Mouse (Mus musculus) embryonic facial prominence, embryonic 11.5 days (tissue): ENCODE measurements around the gene Tmem164. TPM values are rescaled to one million over a fixed set of nuclear protein-coding genes. Genes with fewer than 3 reads are reported as not detected.

Experiments
- ATAC-seq: fragments of 200-750 bp; cut with Nextera tagmentation; replicated peaks from 2 replicates; pipeline ENCODE4 v1.8.0; 2017; ENCODE audit warnings: low read depth; ENCODE audit not compliant: insufficient number of reproducible peaks, low FRiP score, low TSS enrichment
- DNase-seq: peaks from one replicate; pipeline ENCODE4 v3.0.0-alpha.2; 2015; ENCODE audit warnings: low spot score
- H3K27ac ChIP-seq: fragments of 300-500 bp; sonication (generic); replicated peaks from 2 replicates; pipeline ENCODE4 v1.5.1; 2014; ENCODE audit warnings: mild to moderate bottlenecking, low read depth, low read length, control low read depth
- H3K27me3 ChIP-seq: fragments of 300-500 bp; sonication (generic); 2 replicates; pipeline ENCODE4 v1.6.1; 2014; ENCODE audit warnings: mild to moderate bottlenecking, low read length, moderate library complexity, mixed read lengths; ENCODE audit not compliant: control insufficient read depth, insufficient read depth
- H3K36me3 ChIP-seq: fragments of 300-500 bp; sonication (generic); replicated peaks from 2 replicates; pipeline ENCODE4 v1.6.1; 2014; ENCODE audit warnings: low read depth, mild to moderate bottlenecking, low read length, moderate library complexity, mixed read lengths; ENCODE audit not compliant: control insufficient read depth, insufficient read depth
- H3K4me1 ChIP-seq: fragments of 300-500 bp; sonication (generic); 2 replicates; pipeline ENCODE4 v1.6.1; 2014; ENCODE audit warnings: low read length, mixed read lengths; ENCODE audit not compliant: control insufficient read depth, insufficient read depth
- H3K4me2 ChIP-seq: fragments of 300-500 bp; sonication (generic); 2 replicates; pipeline ENCODE4 v1.6.1; 2014; ENCODE audit warnings: low read depth, mild to moderate bottlenecking, control low read depth, low read length, moderate library complexity
- H3K4me3 ChIP-seq: fragments of 300-500 bp; sonication (generic); 2 replicates; pipeline ENCODE4 v1.5.1; 2014; ENCODE audit warnings: low read depth, low read length, control low read depth
- H3K9ac ChIP-seq: fragments of 300-500 bp; sonication (generic); replicated peaks from 2 replicates; pipeline ENCODE4 v1.6.1; 2014; ENCODE audit warnings: mild to moderate bottlenecking, control low read depth, low read length
- H3K9me3 ChIP-seq: fragments of 300-500 bp; sonication (generic); replicated peaks from 2 replicates; pipeline ENCODE4 v1.6.1; 2016; ENCODE audit warnings: mild to moderate bottlenecking, low read length, inconsistent platforms, mixed read lengths; ENCODE audit not compliant: control insufficient read depth
- WGBS: fragments of 180-500 bp; shearing (Covaris S2); extraction: QIAGEN DNeasy Blood & Tissue Kit; methylation state at CpG from one replicate; pipeline ENCODE4 v1.1.7; 2014; 5-methylcytosine and 5-hydroxymethylcytosine counted together
- polyA plus RNA-seq: library from polyadenylated mRNA; unstranded; fragments of >200 nt; fragmentation: Nextera tagmentation; extraction: Ambion mirVana; gene quantifications from 2 replicates; pipeline ENCODE4 v1.2.1, GENCODE M21; 2014

Gene Tmem164
- polyA plus RNA-seq, 1 experiment from 2014 or later, result 41.1 TPM

GRCm38 (mm10) chrX:142716014-142716413, 34.8 kb downstream of the Tmem164 start:
- Histone ChIP-seq H3K27me3 (no peaks in the 10 kb centered on the region), H3K36me3 (no peaks in the 10 kb centered on the region), H3K27ac (no peak overlapping the region), H3K4me2 (no peak overlapping the region), H3K4me1 (no peaks in the 10 kb centered on the region), H3K9ac (no peak overlapping the region), H3K4me3 (no peak overlapping the region), H3K9me3 (no peaks in the 10 kb centered on the region)
- 87% methylated on average over 3 of the region's 3 CpGs for WGBS
- DNase-seq (no peak), ATAC-seq (no peak)

GRCm38 (mm10) chrX:142717958-142718478, 36.8 kb downstream of the Tmem164 start:
- Histone ChIP-seq H3K4me3 (no peak overlapping the region), H3K27me3 (no peaks in the 10 kb centered on the region), H3K36me3 (no peaks in the 10 kb centered on the region), H3K4me1 (no peaks in the 10 kb centered on the region), H3K9ac (no peak overlapping the region), H3K27ac (no peak overlapping the region), H3K4me2 (no peak overlapping the region), H3K9me3 (no peaks in the 10 kb centered on the region)
- ATAC-seq (no peak), DNase-seq (no peak)
- WGBS, result 88% methylated on average over 9 of the region's 9 CpGs

GRCm38 (mm10) chrX:142718759-142719158, 37.6 kb downstream of the Tmem164 start:
- ATAC-seq (no peak), DNase-seq (no peak)
- no peak overlapping the region for H3K4me2 ChIP-seq
- no peaks in the 10 kb centered on the region for H3K4me1 ChIP-seq
- H3K27me3 ChIP-seq, result no peaks in the 10 kb centered on the region
- no peaks in the 10 kb centered on the region for H3K36me3 ChIP-seq
- H3K27ac ChIP-seq, result no peak overlapping the region
- H3K9ac ChIP-seq, result no peak overlapping the region
- H3K4me3 ChIP-seq, result no peak overlapping the region
- H3K9me3 ChIP-seq, result no peaks in the 10 kb centered on the region
- 85% methylated on average over 4 of the region's 4 CpGs for WGBS

- WGBS, result 91% methylated on average over 3 of the region's 3 CpGs
- no peaks in the 10 kb centered on the region for H3K9me3 ChIP-seq
- DNase-seq (no peak), ATAC-seq (no peak)
- H3K4me3 ChIP-seq, result no peak overlapping the region
- H3K4me2 ChIP-seq, result no peak overlapping the region
- no peaks in the 10 kb centered on the region for H3K4me1 ChIP-seq
- H3K27me3 ChIP-seq, result no peaks in the 10 kb centered on the region
- H3K36me3 ChIP-seq, result no peaks in the 10 kb centered on the region
- no peak overlapping the region for H3K9ac ChIP-seq
- H3K27ac ChIP-seq, result no peak overlapping the region
Measured at GRCm38 (mm10) chrX:142721897-142722296, 40.7 kb downstream of the Tmem164 start.

GRCm38 (mm10) chrX:142724203-142724602, 43.0 kb downstream of the Tmem164 start:
- Histone ChIP-seq H3K27me3 (no peaks in the 10 kb centered on the region), H3K4me1 (no peaks in the 10 kb centered on the region)
- 96% methylated on average over 2 of the region's 2 CpGs for WGBS

GRCm38 (mm10) chrX:142725571-142725970, 44.4 kb downstream of the Tmem164 start:
- no peaks in the 10 kb centered on the region for H3K27me3 ChIP-seq
- ATAC-seq, result no peak

More at GRCm38 (mm10) chrX:142724203-142724602, 43.0 kb downstream of the Tmem164 start:
- Histone ChIP-seq H3K9ac (no peak overlapping the region), H3K4me3 (no peak overlapping the region), H3K4me2 (no peak overlapping the region), H3K27ac (no peak overlapping the region), H3K9me3 (no peaks in the 10 kb centered on the region), H3K36me3 (no peaks in the 10 kb centered on the region)
- DNase-seq (no peak), ATAC-seq (no peak)

GRCm38 (mm10) chrX:142726311-142726710, 45.1 kb downstream of the Tmem164 start:
- no peak overlapping the region for H3K9ac ChIP-seq
- H3K36me3 ChIP-seq, result no peaks in the 10 kb centered on the region
- WGBS, result 78% methylated on average over 2 of the region's 2 CpGs
- ATAC-seq, result no peak
- no peak overlapping the region for H3K4me2 ChIP-seq
- no peak for DNase-seq
- H3K4me1 ChIP-seq, result no peaks in the 10 kb centered on the region
- H3K27ac ChIP-seq, result no peak overlapping the region
- H3K9me3 ChIP-seq, result no peaks in the 10 kb centered on the region
- H3K4me3 ChIP-seq, result no peak overlapping the region
- H3K27me3 ChIP-seq, result no peaks in the 10 kb centered on the region

More at GRCm38 (mm10) chrX:142725571-142725970, 44.4 kb downstream of the Tmem164 start:
- no peak for DNase-seq
- no peak overlapping the region for H3K27ac ChIP-seq
- H3K4me2 ChIP-seq, result no peak overlapping the region
- no peaks in the 10 kb centered on the region for H3K4me1 ChIP-seq
- H3K9me3 ChIP-seq, result no peaks in the 10 kb centered on the region
- WGBS, result 74% methylated on average over 2 of the region's 2 CpGs
- H3K9ac ChIP-seq, result no peak overlapping the region
- no peaks in the 10 kb centered on the region for H3K36me3 ChIP-seq
- H3K4me3 ChIP-seq, result no peak overlapping the region

GRCm38 (mm10) chrX:142727847-142728246, 46.6 kb downstream of the Tmem164 start:
- H3K27me3 ChIP-seq, result no peaks in the 10 kb centered on the region

More at GRCm38 (mm10) chrX:142727847-142728246, 46.6 kb downstream of the Tmem164 start:
- WGBS, result 73% methylated on average over 6 of the region's 6 CpGs
- no peak overlapping the region for H3K9ac ChIP-seq
- DNase-seq (no peak), ATAC-seq (no peak)
- H3K4me3 ChIP-seq, result no peak overlapping the region
- H3K36me3 ChIP-seq, result no peaks in the 10 kb centered on the region
- no peaks in the 10 kb centered on the region for H3K9me3 ChIP-seq
- no peaks in the 10 kb centered on the region for H3K4me1 ChIP-seq
- no peak overlapping the region for H3K4me2 ChIP-seq
- H3K27ac ChIP-seq, result no peak overlapping the region
